Mouse (Mus musculus) Muller cell, postnatal 12 days (primary cell): ENCODE results near the gene Kmt2e.
"Not testable (repeated sequence)": the region's sequence is repeated elsewhere in the genome, so short reads cannot be mapped to it uniquely, and the experiment has no call there.

Experiments
- DNase-seq: peaks from one replicate; pipeline ENCODE4 v3.0.0-alpha.2; 2015; ENCODE audit errors: inconsistent ontology term

Gene Kmt2e

GRCm38 (mm10) chr5:23432708-23433645 lies 1.3 kb upstream of the Kmt2e start:
- DNase-seq = peak; percentile 100

- DNase-seq = peak; percentile 73
Observed at GRCm38 (mm10) chr5:23434598-23435481, 599 bp downstream of the Kmt2e start.

- DNase-seq = no peak
Observed at GRCm38 (mm10) chr5:23435482-23436125, 1.4 kb downstream of the Kmt2e start.

GRCm38 (mm10) chr5:23436735-23437134 lies 2.5 kb downstream of the Kmt2e start:
- no peak for DNase-seq

GRCm38 (mm10) chr5:23439857-23440256 lies 5.6 kb downstream of the Kmt2e start:
- no peak for DNase-seq

GRCm38 (mm10) chr5:23440572-23440971 lies 6.3 kb downstream of the Kmt2e start:
- no peak for DNase-seq

- no peak for DNase-seq
Observed at GRCm38 (mm10) chr5:23441916-23442315, 7.7 kb downstream of the Kmt2e start.

GRCm38 (mm10) chr5:23444411-23444810 lies 10.2 kb downstream of the Kmt2e start:
- no peak for DNase-seq

- DNase-seq = not testable (repeated sequence)
Observed at GRCm38 (mm10) chr5:23453561-23453960, 19.3 kb downstream of the Kmt2e start.

- DNase-seq = peak; percentile 72
Observed at GRCm38 (mm10) chr5:23461688-23462087, 27.4 kb downstream of the Kmt2e start.

GRCm38 (mm10) chr5:23464247-23464646 lies 30.0 kb downstream of the Kmt2e start:
- DNase-seq = no peak

- DNase-seq = no peak
Observed at GRCm38 (mm10) chr5:23464743-23465142, 30.5 kb downstream of the Kmt2e start.

GRCm38 (mm10) chr5:23466546-23466945 lies 32.3 kb downstream of the Kmt2e start:
- DNase-seq = no peak

- DNase-seq = no peak
Observed at GRCm38 (mm10) chr5:23473098-23473873, 39.0 kb downstream of the Kmt2e start.

- DNase-seq = no peak
Observed at GRCm38 (mm10) chr5:23483811-23484210, 49.6 kb downstream of the Kmt2e start.

- no peak for DNase-seq
Observed at GRCm38 (mm10) chr5:23489231-23489630, 55.0 kb downstream of the Kmt2e start.

- no peak for DNase-seq
Observed at GRCm38 (mm10) chr5:23490797-23491196, 56.6 kb downstream of the Kmt2e start.

- no peak for DNase-seq
Observed at GRCm38 (mm10) chr5:23496396-23496795, 62.2 kb downstream of the Kmt2e start.

- DNase-seq = no peak
Observed at GRCm38 (mm10) chr5:23496933-23497332, 62.7 kb downstream of the Kmt2e start.

- DNase-seq = no peak
Observed at GRCm38 (mm10) chr5:23497920-23498319, 63.7 kb downstream of the Kmt2e start.

GRCm38 (mm10) chr5:23499257-23499656 lies 65.0 kb downstream of the Kmt2e start:
- DNase-seq = no peak
